Mouse (Mus musculus) neural tube, embryonic 15.5 days (tissue): ENCODE results near the gene Grin2b. TPM values are rescaled to one million over a fixed set of nuclear protein-coding genes. Genes with fewer than 3 reads are reported as not detected.
A peak's percentile ranks its signal among the peaks of the same experiment; 100 is the strongest.

Experiments
- ATAC-seq: fragments of 200-750 bp; cut with Nextera tagmentation; 2 replicates; pipeline ENCODE4 v1.8.0; 2017; ENCODE audit warnings: mild to moderate bottlenecking, moderate TSS enrichment, moderate library complexity; ENCODE audit not compliant: low FRiP score
- H3K27ac ChIP-seq: fragments of 300-500 bp; sonication (generic); replicated peaks from 2 replicates; pipeline ENCODE4 v1.5.1; 2015; ENCODE audit warnings: mild to moderate bottlenecking, inconsistent platforms
- H3K27me3 ChIP-seq: fragments of 300-500 bp; sonication (generic); replicated peaks from 2 replicates; pipeline ENCODE4 v1.6.1; 2015; ENCODE audit warnings: inconsistent platforms
- H3K36me3 ChIP-seq: fragments of 300-500 bp; sonication (generic); 2 replicates; pipeline ENCODE4 v1.6.1; 2015; ENCODE audit warnings: inconsistent platforms
- H3K4me1 ChIP-seq: fragments of 300-500 bp; sonication (generic); 2 replicates; pipeline ENCODE4 v1.6.1; 2015; ENCODE audit warnings: inconsistent platforms
- H3K4me2 ChIP-seq: fragments of 300-500 bp; sonication (generic); 2 replicates; pipeline ENCODE4 v1.6.1; 2015; ENCODE audit warnings: inconsistent platforms, mild to moderate bottlenecking, moderate library complexity
- H3K4me3 ChIP-seq: fragments of 300-500 bp; sonication (generic); replicated peaks from 2 replicates; pipeline ENCODE4 v1.5.1; 2015; ENCODE audit warnings: mild to moderate bottlenecking, inconsistent platforms
- H3K9ac ChIP-seq: fragments of 300-500 bp; sonication (generic); replicated peaks from 2 replicates; pipeline ENCODE4 v1.6.1; 2015; ENCODE audit warnings: mild to moderate bottlenecking, inconsistent platforms
- H3K9me3 ChIP-seq: fragments of 300-500 bp; sonication (generic); replicated peaks from 2 replicates; pipeline ENCODE4 v1.6.1; 2016; ENCODE audit warnings: inconsistent platforms
- WGBS: fragments of 180-500 bp; shearing (Covaris S2); methylation state at CpG from one replicate; pipeline ENCODE4 v1.1.7; 2015; ENCODE audit warnings: mixed read lengths; 5-methylcytosine and 5-hydroxymethylcytosine counted together
- polyA plus RNA-seq: library from polyadenylated mRNA; unstranded; fragments of >200 nt; fragmentation: Nextera tagmentation; extraction: Ambion mirVana; gene quantifications from 2 replicates; pipeline ENCODE4 v1.2.1, GENCODE M21; 2015

The Grin2b gene
- polyA plus RNA-seq, 1 experiment from 2014 or later, result 82.8 TPM

DNA sequence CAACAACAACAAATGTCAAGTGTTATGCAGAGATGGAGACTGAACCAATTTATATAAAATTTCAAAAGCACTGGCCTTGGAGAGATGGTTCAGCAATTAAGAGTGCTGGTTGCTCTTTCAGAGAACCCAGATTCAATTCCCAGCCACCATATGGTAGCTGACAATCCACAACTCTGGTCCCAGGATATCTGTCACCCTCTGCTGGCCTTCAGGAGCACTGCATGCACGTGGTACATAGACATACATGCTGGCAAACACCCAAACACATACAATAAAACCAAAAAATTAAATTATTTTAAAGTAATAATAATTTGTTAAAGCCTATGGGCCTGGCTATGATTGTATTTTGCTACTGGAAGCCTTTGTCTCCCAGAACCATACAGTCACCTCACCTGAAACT lies 77.0 kb downstream of the Grin2b start:
- Histone ChIP-seq H3K36me3 (no peaks in the 10 kb centered on the region), H3K27me3 (no peaks in the 10 kb centered on the region), H3K4me2 (no peak overlapping the region), H3K27ac (no peak overlapping the region), H3K9ac (no peak overlapping the region), H3K4me3 (no peak overlapping the region), H3K4me1 (no peaks in the 10 kb centered on the region), H3K9me3 (no peaks in the 10 kb centered on the region)
- no peak for ATAC-seq
- WGBS, result 19% methylated on average over 1 of the region's 1 CpGs

DNA sequence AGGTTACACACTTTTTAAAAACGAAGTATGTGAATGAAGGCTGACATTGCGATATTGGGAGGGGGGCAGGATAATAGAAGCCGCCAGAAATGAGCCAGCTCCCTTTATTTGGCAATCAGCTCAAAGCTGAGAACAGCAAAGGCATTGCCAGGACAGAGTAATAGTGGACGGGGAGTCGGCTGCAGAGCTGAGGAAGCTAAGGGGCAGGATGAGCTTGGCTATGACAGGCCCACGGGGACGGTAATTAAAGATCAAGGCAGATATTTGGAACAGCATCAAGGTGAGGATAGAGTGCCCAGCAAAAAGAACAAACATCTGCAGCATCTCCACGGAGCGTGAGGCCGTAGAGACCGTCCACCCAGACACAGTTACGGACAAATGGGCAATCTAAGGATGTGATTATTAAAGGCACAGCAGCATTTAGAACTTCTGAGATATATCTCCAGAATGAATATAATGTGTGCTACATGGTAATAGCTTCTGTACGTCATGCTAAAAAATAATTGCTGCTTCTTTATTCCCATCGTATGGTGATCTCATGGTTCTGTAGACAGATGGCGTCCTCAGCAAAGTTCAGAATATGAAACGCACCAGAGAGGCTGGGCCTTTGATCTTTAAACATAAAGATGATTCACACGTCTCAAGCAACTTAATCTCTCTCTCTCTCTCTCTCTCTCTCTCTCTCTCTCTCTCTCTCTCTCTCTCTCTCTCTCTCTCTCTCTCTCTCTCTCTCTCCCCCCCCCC lies 93.1 kb downstream of the Grin2b start:
- no peaks in the 10 kb centered on the region for H3K36me3 ChIP-seq
- H3K9me3 ChIP-seq, result no peaks in the 10 kb centered on the region
- no peak overlapping the region for H3K9ac ChIP-seq
- WGBS, result 60% methylated on average over 17 of the region's 17 CpGs
- 0 out of 2 replicates have a peak overlapping the region, but pooled peaks have one; percentile 5 for H3K4me2 ChIP-seq
- H3K4me1 ChIP-seq, result peaks cover 11% of the 10 kb centered on the region
- no peak overlapping the region for H3K4me3 ChIP-seq
- peak overlapping the region; percentile 0; the same call in 1 of the 2 replicates for H3K27ac ChIP-seq
- peak; percentile 53; the same call in 1 of the 2 replicates for ATAC-seq
- H3K27me3 ChIP-seq, result no peaks in the 10 kb centered on the region

DNA sequence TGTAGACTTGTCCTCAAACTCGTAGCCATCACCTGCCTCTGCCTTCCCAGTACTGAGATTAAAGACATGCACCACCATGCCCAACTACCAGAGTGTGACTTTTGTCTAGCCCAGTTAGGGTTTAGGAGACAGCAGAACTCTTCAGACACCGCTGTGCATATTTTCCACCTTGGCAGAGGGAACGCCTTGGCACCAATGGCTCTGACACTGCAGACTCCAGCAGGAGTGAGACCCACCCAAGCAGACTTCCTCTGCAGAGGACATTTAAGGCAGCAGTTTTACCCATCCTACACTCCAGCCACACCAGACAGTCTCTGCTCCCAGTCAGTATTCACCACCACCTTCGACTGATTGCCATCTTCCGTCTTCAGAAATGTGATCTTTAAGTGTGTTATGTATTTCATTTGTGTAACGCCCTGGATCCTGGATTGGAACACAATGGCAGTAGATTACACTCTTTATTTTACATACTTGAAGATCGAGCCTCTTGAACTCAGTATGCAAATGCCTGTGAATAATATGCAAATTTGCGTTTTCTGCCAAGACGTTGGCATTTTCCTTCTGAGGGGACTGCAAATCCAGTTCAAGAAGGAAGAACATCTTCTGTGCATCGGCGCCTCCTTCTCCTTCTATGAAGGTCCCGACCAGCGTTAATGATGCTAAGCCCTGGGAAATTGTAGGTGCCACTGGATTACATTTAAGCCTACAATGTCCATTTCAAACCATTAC lies 100.8 kb downstream of the Grin2b start:
- WGBS, result 84% methylated on average over 13 of the region's 13 CpGs
- no peaks in the 10 kb centered on the region for H3K27me3 ChIP-seq
- no peak overlapping the region for H3K4me3 ChIP-seq
- no peak overlapping the region for H3K9ac ChIP-seq
- no peak overlapping the region for H3K4me2 ChIP-seq
- H3K9me3 ChIP-seq, result no peaks in the 10 kb centered on the region
- H3K36me3 ChIP-seq, result no peaks in the 10 kb centered on the region
- H3K4me1 ChIP-seq, result 0 out of 2 replicates have a peak, but pooled peaks cover 3% of the 10 kb centered on the region
- H3K27ac ChIP-seq, result no peak overlapping the region
- no peak for ATAC-seq

DNA sequence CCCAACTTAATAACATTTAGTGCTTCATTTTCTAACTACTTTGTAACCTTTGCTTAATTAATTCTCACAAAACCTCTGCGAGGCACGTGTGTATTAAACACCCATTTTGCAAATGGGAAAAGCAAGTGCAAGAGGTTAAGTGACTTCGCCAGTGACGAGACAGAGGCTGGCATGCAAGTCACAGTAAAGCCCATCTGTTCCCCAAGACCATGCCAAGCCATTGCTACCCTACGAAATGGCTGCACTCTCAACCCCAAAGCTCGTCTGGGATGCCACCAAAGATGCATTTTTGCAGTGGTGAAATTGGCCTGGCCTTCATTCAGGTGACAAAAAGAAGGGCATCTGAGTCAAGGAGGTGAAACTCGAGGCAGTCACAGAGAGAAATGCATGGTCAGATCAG lies 103.2 kb downstream of the Grin2b start:
- Histone ChIP-seq H3K27me3 (no peaks in the 10 kb centered on the region), H3K27ac (no peak overlapping the region), H3K9ac (no peak overlapping the region), H3K4me1 (0 out of 2 replicates have a peak, but pooled peaks cover 3% of the 10 kb centered on the region), H3K9me3 (no peaks in the 10 kb centered on the region), H3K4me2 (no peak overlapping the region), H3K4me3 (no peak overlapping the region), H3K36me3 (no peaks in the 10 kb centered on the region)
- no peak for ATAC-seq
- 77% methylated on average over 7 of the region's 7 CpGs for WGBS

DNA sequence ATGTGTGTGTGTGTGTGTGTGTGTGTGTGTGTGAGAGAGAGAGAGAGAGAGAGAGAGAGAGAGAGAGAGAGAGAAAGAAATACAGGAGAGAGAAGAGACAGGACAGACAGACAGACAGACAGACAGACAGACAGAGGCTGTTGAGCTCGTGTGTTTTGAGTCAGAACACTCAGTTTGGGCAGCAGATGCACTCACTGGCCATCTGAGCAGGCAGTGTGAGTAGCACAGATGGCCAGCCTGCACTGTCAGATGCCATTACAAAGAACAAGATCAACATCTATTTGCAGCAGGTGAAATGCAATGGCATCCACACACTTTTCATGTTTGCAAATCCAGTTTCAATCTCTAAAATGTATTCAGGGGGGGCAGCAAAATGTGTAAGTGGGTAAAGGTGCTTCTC lies 120.0 kb downstream of the Grin2b start:
- ATAC-seq, result no peak
- 0 out of 2 replicates have a peak, but pooled peaks cover 3% of the 10 kb centered on the region for H3K4me1 ChIP-seq
- H3K27me3 ChIP-seq, result no peaks in the 10 kb centered on the region
- H3K4me3 ChIP-seq, result no peak overlapping the region
- 64% methylated on average over 1 of the region's 1 CpGs for WGBS
- H3K4me2 ChIP-seq, result no peak overlapping the region
- H3K9ac ChIP-seq, result no peak overlapping the region
- H3K27ac ChIP-seq, result no peak overlapping the region
- no peaks in the 10 kb centered on the region for H3K36me3 ChIP-seq
- no peaks in the 10 kb centered on the region for H3K9me3 ChIP-seq

DNA sequence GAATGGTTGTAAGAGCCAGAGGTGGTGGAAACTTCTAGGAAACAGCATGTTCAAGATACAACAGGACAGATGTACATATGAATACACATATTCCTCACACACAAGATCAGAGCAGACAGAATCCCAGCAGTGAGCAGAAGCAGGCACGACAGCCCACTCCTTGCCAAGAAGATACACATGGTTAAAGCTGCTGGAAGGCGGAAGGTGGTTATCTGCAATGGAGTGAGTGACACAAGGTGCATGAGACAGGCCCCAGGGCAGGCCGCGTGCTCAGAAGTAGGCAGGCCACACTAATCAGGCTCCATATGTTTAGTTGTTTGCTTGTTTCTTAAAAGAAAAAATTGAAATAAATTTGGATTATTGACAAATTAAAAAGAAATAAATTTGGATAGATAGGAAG lies 123.0 kb downstream of the Grin2b start:
- Histone ChIP-seq H3K36me3 (no peaks in the 10 kb centered on the region), H3K9me3 (no peaks in the 10 kb centered on the region), H3K27me3 (no peaks in the 10 kb centered on the region), H3K4me1 (no peaks in the 10 kb centered on the region), H3K9ac (no peak overlapping the region), H3K4me2 (no peak overlapping the region), H3K27ac (no peak overlapping the region), H3K4me3 (no peak overlapping the region)
- ATAC-seq, result no peak; the same call in 1 of the 2 replicates
- WGBS, result 75% methylated on average over 4 of the region's 4 CpGs

DNA sequence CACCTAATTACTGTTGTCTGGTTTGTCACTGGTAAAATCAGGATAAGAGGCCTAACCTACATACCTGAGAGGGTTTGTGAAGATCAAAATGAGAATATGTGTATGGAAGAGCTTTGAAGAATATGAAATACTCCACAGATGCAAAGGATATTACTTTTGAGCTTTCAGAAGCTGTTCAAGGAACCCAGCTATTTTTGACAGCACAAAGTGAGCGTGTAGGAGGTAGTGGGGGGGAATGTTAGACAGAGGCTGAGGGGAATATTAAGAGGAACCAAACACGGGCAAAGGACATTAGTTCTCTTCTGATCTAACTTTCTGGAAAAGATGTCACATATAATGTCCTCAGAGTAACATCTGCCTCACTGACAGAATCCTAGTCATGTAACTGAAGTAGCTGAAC lies 125.2 kb downstream of the Grin2b start:
- Histone ChIP-seq H3K4me3 (no peak overlapping the region), H3K4me2 (no peak overlapping the region), H3K9ac (no peak overlapping the region), H3K4me1 (no peaks in the 10 kb centered on the region), H3K9me3 (no peaks in the 10 kb centered on the region), H3K27me3 (no peaks in the 10 kb centered on the region), H3K27ac (no peak overlapping the region), H3K36me3 (no peaks in the 10 kb centered on the region)
- no peak for ATAC-seq
- 83% methylated on average over 2 of the region's 2 CpGs for WGBS

DNA sequence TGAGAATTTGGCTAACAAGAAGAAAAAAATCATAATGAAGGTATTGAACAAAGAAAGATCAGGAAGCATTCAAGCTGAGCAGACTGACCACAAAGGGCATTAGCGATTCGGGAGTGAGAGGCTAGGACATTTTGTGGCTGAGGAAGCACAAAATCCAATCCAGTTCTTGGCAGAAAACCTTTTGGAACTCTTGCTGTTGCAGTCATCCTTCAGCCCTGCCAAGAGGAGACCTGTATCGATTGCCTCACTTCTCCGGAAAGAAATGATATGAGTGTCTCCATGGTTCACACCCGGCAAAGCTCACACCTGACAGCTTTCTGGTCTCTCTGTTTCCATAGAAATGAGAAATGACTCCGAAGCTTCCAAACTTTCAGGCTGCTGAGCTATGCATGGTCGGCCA lies 127.2 kb downstream of the Grin2b start:
- peaks cover 7% of the 10 kb centered on the region; the same call in 1 of the 2 replicates for H3K4me1 ChIP-seq
- H3K4me2 ChIP-seq, result no peak overlapping the region
- H3K9ac ChIP-seq, result no peak overlapping the region
- no peaks in the 10 kb centered on the region for H3K36me3 ChIP-seq
- H3K9me3 ChIP-seq, result no peaks in the 10 kb centered on the region
- no peak overlapping the region for H3K4me3 ChIP-seq
- H3K27ac ChIP-seq, result no peak overlapping the region
- 75% methylated on average over 7 of the region's 7 CpGs for WGBS
- no peak for ATAC-seq
- no peaks in the 10 kb centered on the region for H3K27me3 ChIP-seq

DNA sequence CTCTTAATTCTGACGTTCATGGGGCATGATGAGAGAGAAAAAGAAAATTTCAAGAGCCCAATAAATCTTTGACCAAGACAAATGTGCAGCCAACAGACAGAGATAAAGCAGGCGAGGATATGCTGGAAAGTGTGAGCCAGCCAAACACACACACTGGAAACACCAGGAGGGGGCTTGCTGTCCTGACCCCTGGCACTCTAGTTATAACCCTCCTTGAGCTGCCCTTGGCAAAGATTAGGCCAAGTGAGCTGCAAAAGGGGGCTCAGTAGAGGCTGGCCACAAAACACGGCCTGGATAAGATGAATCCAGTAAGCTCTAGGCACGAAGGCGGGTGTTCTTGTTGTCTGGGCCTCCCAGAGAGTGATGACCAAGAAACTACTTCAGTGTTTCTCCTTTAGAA lies 128.8 kb downstream of the Grin2b start:
- H3K4me1 ChIP-seq, result peaks cover 7% of the 10 kb centered on the region; the same call in 1 of the 2 replicates
- no peak overlapping the region for H3K4me3 ChIP-seq
- H3K27me3 ChIP-seq, result no peaks in the 10 kb centered on the region
- 81% methylated on average over 5 of the region's 5 CpGs for WGBS
- no peak overlapping the region for H3K4me2 ChIP-seq
- ATAC-seq, result no peak
- no peaks in the 10 kb centered on the region for H3K9me3 ChIP-seq
- H3K27ac ChIP-seq, result no peak overlapping the region
- no peaks in the 10 kb centered on the region for H3K36me3 ChIP-seq
- H3K9ac ChIP-seq, result no peak overlapping the region

DNA sequence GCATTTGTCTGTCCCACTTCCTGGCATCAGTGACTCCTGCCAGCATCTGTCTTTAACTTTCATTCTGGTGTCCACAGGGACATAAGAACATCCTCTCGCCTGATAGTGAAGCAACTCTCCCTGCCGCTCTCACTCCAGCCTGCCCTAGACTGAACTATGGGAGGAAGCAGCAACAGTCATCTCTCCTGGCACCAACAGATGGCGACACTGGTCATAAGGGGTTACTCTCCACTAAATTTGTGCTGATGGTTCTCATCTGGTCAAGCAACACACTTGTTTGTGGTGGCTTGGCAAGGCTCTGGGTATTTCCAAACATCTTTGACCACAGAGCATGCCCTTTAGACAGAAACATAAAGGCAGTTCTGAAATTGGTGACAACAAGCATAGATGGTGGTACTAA lies 130.9 kb downstream of the Grin2b start:
- H3K27me3 ChIP-seq, result no peaks in the 10 kb centered on the region
- H3K4me3 ChIP-seq, result no peak overlapping the region
- peaks cover 7% of the 10 kb centered on the region; the same call in 1 of the 2 replicates for H3K4me1 ChIP-seq
- ATAC-seq, result no peak
- H3K9ac ChIP-seq, result no peak overlapping the region
- peak overlapping the region; percentile 48 for H3K27ac ChIP-seq
- H3K36me3 ChIP-seq, result no peaks in the 10 kb centered on the region
- H3K9me3 ChIP-seq, result no peaks in the 10 kb centered on the region
- WGBS, result 77% methylated on average over 3 of the region's 3 CpGs
- no peak overlapping the region for H3K4me2 ChIP-seq

DNA sequence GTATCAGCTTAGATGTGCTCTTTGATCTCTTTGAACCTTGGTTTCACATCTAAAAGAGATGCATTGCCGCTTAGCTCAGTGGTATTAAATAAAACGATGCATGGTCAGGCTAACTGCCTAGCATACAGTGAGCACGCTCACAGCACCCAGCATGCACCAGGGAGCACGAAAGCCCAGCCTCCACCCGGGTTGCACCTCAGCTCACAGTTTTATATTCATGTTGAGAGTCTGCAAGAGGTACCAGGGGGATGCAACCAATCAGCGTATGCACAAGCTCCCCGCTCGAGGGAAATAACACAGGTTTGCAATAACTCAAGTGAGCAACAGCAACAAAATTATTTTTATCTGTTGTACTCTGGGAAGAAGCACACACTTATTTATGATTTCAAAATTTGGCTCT lies 131.5 kb downstream of the Grin2b start:
- Histone ChIP-seq H3K4me3 (no peak overlapping the region), H3K27me3 (no peaks in the 10 kb centered on the region), H3K9ac (no peak overlapping the region), H3K4me2 (no peak overlapping the region), H3K9me3 (no peaks in the 10 kb centered on the region), H3K27ac (peak overlapping the region; percentile 48), H3K36me3 (no peaks in the 10 kb centered on the region), H3K4me1 (peaks cover 7% of the 10 kb centered on the region; the same call in 1 of the 2 replicates)
- peak; percentile 68; the same call in 1 of the 2 replicates for ATAC-seq
- 67% methylated on average over 8 of the region's 8 CpGs for WGBS

DNA sequence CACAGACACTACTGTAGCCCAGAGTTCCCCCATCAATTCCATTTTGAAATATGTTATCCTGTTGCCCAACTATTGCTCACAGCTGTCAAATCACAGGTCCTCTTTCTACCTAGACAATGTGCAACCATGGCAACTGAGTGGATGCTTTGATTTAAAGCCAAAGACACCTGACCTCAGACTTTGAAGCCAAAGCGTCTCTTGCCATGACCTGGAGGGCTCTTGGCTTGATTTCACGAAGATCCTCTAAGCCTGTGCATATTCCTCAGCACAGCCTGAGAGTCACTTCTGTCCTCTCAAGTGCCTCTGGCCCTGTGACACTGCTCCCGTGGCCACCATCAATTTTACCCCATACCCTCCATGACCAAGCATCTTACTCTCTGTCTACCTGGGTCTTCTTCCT lies 132.4 kb downstream of the Grin2b start:
- H3K27ac ChIP-seq, result no peak overlapping the region
- no peak overlapping the region for H3K4me2 ChIP-seq
- no peak for ATAC-seq
- H3K9ac ChIP-seq, result no peak overlapping the region
- H3K27me3 ChIP-seq, result no peaks in the 10 kb centered on the region
- no peaks in the 10 kb centered on the region for H3K36me3 ChIP-seq
- no peaks in the 10 kb centered on the region for H3K9me3 ChIP-seq
- peaks cover 7% of the 10 kb centered on the region; the same call in 1 of the 2 replicates for H3K4me1 ChIP-seq
- 79% methylated on average over 3 of the region's 3 CpGs for WGBS
- H3K4me3 ChIP-seq, result no peak overlapping the region
